Mouse (Mus musculus): ENCODE data around the gene Cdk14.

GRCm38 (mm10) chr5:5242704-5243103 lies 177.4 kb downstream of the Cdk14 start:
- TF ChIP-seq CTCF (IDR thresholded peaks at IDR 0.05; ENCODE audit: insufficient read depth, low read depth, low read length) (no peak), POLR2A (IDR thresholded peaks at IDR 0.05; ENCODE audit: insufficient read depth, low read depth, low read length) (no peak)

Data from olfactory bulb, adult 2 months (tissue).